Mouse (Mus musculus): ENCODE results near the gene Syne1.

GRCm38 (mm10) chr10:5045213-5045612 is 506.1 kb downstream of the Syne1 start:
- TF ChIP-seq POLR2A (IDR thresholded peaks at IDR 0.05; ENCODE audit: borderline replicate concordance, control insufficient read depth, low read depth, low read length), result no peak
- TF ChIP-seq CTCF (IDR thresholded peaks at IDR 0.05; ENCODE audit: control insufficient read depth, insufficient read depth, low read length), result no peak

All from bone marrow, adult 2 months (tissue).